Mouse (Mus musculus) G1E (cell line): ENCODE measurements around the gene Ebf1. TPM values are rescaled to one million over a fixed set of nuclear protein-coding genes. Genes with fewer than 3 reads are reported as not detected.

Experiments used
- ATAC-seq: 2 replicates; pipeline ENCODE4 v1.8.0; 2016; ENCODE audit warnings: mild to moderate bottlenecking; ENCODE audit not compliant: insufficient number of reproducible peaks, poor library complexity, low FRiP score, severe bottlenecking; ENCODE audit errors: extremely low read depth
- DNase-seq: peaks from one replicate; pipeline ENCODE4 v3.0.0; 2012; ENCODE audit warnings: low spot score
- H3K27me3 ChIP-seq: 2 replicates; pipeline ENCODE4 v1.6.1; 2012; ENCODE audit warnings: mild to moderate bottlenecking, low read length, inconsistent platforms; ENCODE audit not compliant: insufficient read depth
- H3K36me3 ChIP-seq: replicated peaks from 2 replicates; pipeline ENCODE3; 2012; ENCODE audit warnings: mild to moderate bottlenecking, inconsistent platforms
- H3K4me1 ChIP-seq: 2 replicates; pipeline ENCODE4 v1.6.1; 2012; ENCODE audit warnings: low read depth, low read length, inconsistent platforms, mixed read lengths; ENCODE audit not compliant: insufficient read depth
- H3K4me3 ChIP-seq: 2 replicates; pipeline ENCODE4 v1.5.1; 2012; ENCODE audit warnings: low read depth, mild to moderate bottlenecking, inconsistent platforms, low read length, moderate library complexity, mixed read lengths
- H3K9me3 ChIP-seq: replicated peaks from 2 replicates; pipeline ENCODE4 v1.6.1; 2012; ENCODE audit warnings: inconsistent platforms
- CTCF ChIP-seq: IDR thresholded peaks from 2 replicates; pipeline ENCODE4 v1.5.1; 2012; ENCODE audit warnings: low read depth, low read length, inconsistent platforms, mixed read lengths
- GATA1 ChIP-seq: IDR thresholded peaks from 2 replicates; pipeline ENCODE4 v1.6.1; 2012; ENCODE audit warnings: borderline replicate concordance, low read length, inconsistent platforms, mixed read lengths
- GATA2 ChIP-seq: IDR thresholded peaks from 2 replicates; pipeline ENCODE4 v1.6.1; 2012; ENCODE audit warnings: low read depth, low read length, inconsistent platforms, borderline replicate concordance
- POLR2AphosphoS5 ChIP-seq: IDR thresholded peaks from 2 replicates; pipeline ENCODE4 v1.6.1; 2012; ENCODE audit warnings: low read depth, low read length, inconsistent platforms; ENCODE audit not compliant: insufficient replicate concordance
- TAL1 ChIP-seq: conservative IDR thresholded peaks from 2 replicates; pipeline ENCODE4 v1.6.1; 2012; ENCODE audit warnings: low read depth, low read length, inconsistent platforms, mixed read lengths
- polyA plus RNA-seq: library from polyadenylated mRNA; stranded (reverse); fragments of >175 nt; gene quantifications from 2 replicates; pipeline ENCODE4 v1.2.3, GENCODE M21; 2012
- total RNA-seq, 2 experiments: library from RNA; stranded (forward) in 1 of 2; stranded (reverse) in 1 of 2; fragments of 200-1000 nt in 1 of 2; fragments of >200 nt in 1 of 2; fragmentation: Nextera tagmentation in 1 of 2; gene quantifications; 2 replicates each; pipeline ENCODE4 v1.2.3; 2014 to 2017

Ebf1 gene
- total and polyA plus RNA-seq, 3 experiments, result 0.05 TPM; not detected in 2

- Histone ChIP-seq H3K9me3 (no peaks in the 10 kb centered on the region), H3K4me3 (no peak overlapping the region), H3K27me3 (no peaks in the 10 kb centered on the region), H3K4me1 (no peaks in the 10 kb centered on the region), H3K36me3 (no peaks in the 10 kb centered on the region)
- ATAC-seq (no peak), DNase-seq (no peak)
- TF ChIP-seq POLR2AphosphoS5 (no peak), CTCF (no peak), GATA2 (no peak)
These were observed 108.6 kb downstream of the Ebf1 start for GRCm38 (mm10) chr11:44725732-44726131.

- Histone ChIP-seq H3K9me3 (no peaks in the 10 kb centered on the region), H3K4me1 (no peaks in the 10 kb centered on the region), H3K4me3 (no peak overlapping the region), H3K27me3 (no peaks in the 10 kb centered on the region), H3K36me3 (no peaks in the 10 kb centered on the region)
- TF ChIP-seq GATA1 (no peak), TAL1 (no peak), POLR2AphosphoS5 (no peak), GATA2 (no peak), CTCF (no peak)
- DNase-seq (no peak), ATAC-seq (no peak)
These were observed 110.3 kb downstream of the Ebf1 start for GRCm38 (mm10) chr11:44727376-44727775.

DNA sequence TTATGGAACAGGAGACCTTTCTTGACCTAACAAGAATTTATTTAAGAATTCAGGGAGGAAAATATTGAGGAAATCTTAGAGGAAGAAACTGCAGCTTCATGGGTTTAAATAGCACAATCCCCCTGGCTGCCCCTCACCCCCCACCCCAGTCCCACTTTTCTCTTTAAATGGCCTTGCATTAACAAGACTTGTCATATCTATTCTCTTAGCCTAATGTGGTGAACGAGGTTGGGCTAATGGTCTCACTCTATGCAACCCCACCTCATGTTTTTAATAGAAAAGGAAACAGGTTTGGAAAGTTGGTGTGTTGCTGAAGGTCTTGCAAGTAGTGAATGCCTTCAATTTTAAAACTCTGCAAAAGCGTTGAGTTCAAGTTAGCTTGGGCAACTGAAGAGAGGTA is 110.7 kb downstream of the Ebf1 start:
- DNase-seq (no peak), ATAC-seq (no peak)
- H3K4me3 ChIP-seq, result no peak overlapping the region
- H3K36me3 ChIP-seq, result no peaks in the 10 kb centered on the region
- no peaks in the 10 kb centered on the region for H3K4me1 ChIP-seq
- H3K27me3 ChIP-seq, result no peaks in the 10 kb centered on the region
- H3K9me3 ChIP-seq, result no peaks in the 10 kb centered on the region
- TF ChIP-seq GATA1 (no peak), CTCF (no peak), TAL1 (no peak), GATA2 (no peak), POLR2AphosphoS5 (no peak)

DNA sequence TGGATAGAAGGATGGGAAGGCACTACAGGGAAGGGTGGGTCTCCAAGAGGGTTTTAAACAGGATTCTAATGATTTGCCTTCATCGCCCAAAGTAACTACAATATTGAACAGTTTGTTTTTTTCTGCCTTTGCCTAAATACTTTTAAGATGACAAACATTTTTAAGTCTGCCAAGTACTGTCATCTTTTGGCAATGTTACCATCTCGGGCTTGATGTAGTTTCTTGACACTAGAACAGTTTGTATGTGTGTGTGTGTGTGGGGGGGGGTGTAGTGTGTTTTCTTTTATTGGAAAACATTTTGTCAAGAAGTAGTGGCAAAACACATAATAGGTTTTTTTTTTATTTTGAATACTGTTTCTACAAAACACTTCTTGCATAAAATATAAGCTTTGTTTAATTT is 111.2 kb downstream of the Ebf1 start:
- Histone ChIP-seq H3K27me3 (no peaks in the 10 kb centered on the region), H3K4me3 (no peak overlapping the region), H3K36me3 (no peaks in the 10 kb centered on the region), H3K9me3 (no peaks in the 10 kb centered on the region), H3K4me1 (no peaks in the 10 kb centered on the region)
- ATAC-seq (no peak), DNase-seq (no peak)
- TF ChIP-seq TAL1 (no peak), POLR2AphosphoS5 (no peak), GATA2 (no peak), CTCF (no peak), GATA1 (no peak)

DNA sequence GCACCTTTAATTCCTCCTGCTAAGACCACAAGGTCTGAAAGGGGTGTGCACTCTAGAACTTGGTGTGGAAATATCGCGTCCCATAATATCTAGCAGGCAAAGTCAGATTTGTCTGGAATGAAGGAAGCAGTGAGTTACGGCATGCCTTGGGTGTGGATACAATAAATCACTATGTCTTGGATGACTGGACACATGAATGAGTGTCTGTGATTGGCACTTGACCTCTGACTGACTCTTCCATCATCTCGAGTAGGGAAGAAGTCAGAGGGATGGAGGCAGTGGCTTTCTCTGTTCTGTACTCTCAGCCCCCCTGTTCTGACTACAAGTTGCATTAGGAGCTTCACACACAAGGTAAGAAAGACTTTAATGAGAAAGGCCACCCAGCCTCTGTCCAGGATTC is 112.8 kb downstream of the Ebf1 start:
- no peak for DNase-seq
- Histone ChIP-seq H3K4me3 (no peak overlapping the region), H3K4me1 (no peaks in the 10 kb centered on the region), H3K9me3 (no peaks in the 10 kb centered on the region), H3K27me3 (no peaks in the 10 kb centered on the region), H3K36me3 (no peaks in the 10 kb centered on the region)
- TF ChIP-seq TAL1 (no peak), GATA2 (no peak)
- no peak for ATAC-seq

DNA sequence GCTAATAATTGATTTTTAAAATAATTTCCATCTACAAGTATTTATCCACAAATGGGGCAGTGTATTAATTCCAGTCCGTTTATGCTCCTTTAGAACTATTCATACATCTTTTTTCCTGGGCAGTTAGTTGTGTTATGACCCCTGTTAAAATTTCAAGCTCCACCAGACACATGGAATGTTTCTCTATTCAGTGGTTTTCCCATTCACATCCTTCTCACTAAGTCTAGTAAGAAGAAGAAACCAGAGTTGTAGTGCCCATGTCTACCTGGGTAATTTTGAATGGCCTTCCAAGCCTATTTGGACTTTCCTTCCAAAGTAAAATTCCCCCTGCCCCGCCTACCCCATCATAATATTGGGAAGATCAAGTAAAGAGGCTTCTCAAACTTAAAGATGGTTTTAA is 114.6 kb downstream of the Ebf1 start:
- H3K4me1 ChIP-seq, result no peaks in the 10 kb centered on the region
- DNase-seq (no peak), ATAC-seq (no peak)
- no peak overlapping the region for H3K4me3 ChIP-seq
- H3K27me3 ChIP-seq, result no peaks in the 10 kb centered on the region; the same call in 1 of the 2 replicates
- no peaks in the 10 kb centered on the region for H3K36me3 ChIP-seq
- H3K9me3 ChIP-seq, result no peaks in the 10 kb centered on the region
- TF ChIP-seq POLR2AphosphoS5 (no peak), TAL1 (no peak), CTCF (no peak), GATA2 (no peak), GATA1 (no peak)

- ATAC-seq (no peak), DNase-seq (no peak)
- TF ChIP-seq CTCF, result no peak
- no peak for TF ChIP-seq GATA1
- no peak for TF ChIP-seq TAL1
- no peaks in the 10 kb centered on the region; the same call in 1 of the 2 replicates for H3K27me3 ChIP-seq
- H3K4me1 ChIP-seq, result no peaks in the 10 kb centered on the region
- no peaks in the 10 kb centered on the region for H3K9me3 ChIP-seq
- H3K36me3 ChIP-seq, result no peaks in the 10 kb centered on the region
- no peak overlapping the region for H3K4me3 ChIP-seq
These were observed 116.2 kb downstream of the Ebf1 start for GRCm38 (mm10) chr11:44733276-44733675.
